Mouse (Mus musculus): ENCODE measurements around the gene Zcchc7. TPM values are rescaled to one million over a fixed set of nuclear protein-coding genes. Genes with fewer than 3 reads are reported as not detected.

Zcchc7 gene
- polyA plus RNA-seq, 1 experiment from 2014 or later: 22.9 TPM

DNA sequence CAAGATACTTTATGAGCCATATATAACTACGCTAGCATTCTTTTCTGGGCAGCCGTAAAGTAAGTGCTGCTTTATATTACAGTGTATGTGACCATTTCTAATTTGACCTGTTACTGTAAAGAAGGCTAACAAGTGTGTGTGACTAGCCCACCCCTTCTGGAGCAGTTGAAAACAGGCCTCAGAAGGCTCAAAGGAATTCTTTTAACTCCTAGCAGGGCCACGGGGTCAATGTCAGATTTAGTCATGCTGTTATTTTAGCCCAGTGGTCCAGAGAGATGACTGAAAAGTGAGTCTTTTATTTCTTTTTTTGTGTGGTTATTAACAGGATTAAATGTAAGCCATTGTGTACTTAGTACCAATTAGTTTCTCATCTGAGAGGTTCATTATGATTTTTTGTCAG, 22.6 kb downstream of the Zcchc7 start:
- Histone ChIP-seq H3K4me3 (no peak overlapping the region), H3K36me3 (no peaks in the 10 kb centered on the region), H3K4me1 (no peaks in the 10 kb centered on the region), H3K9me3 (no peaks in the 10 kb centered on the region), H3K27me3 (ENCODE audit: insufficient read depth, poor library complexity, severe bottlenecking) (no peaks in the 10 kb centered on the region), H3K27ac (no peak overlapping the region)
- WGBS: 60% methylated on average over 3 of the region's 3 CpGs
- DNase-seq (ENCODE audit: low spot score): no peak

DNA sequence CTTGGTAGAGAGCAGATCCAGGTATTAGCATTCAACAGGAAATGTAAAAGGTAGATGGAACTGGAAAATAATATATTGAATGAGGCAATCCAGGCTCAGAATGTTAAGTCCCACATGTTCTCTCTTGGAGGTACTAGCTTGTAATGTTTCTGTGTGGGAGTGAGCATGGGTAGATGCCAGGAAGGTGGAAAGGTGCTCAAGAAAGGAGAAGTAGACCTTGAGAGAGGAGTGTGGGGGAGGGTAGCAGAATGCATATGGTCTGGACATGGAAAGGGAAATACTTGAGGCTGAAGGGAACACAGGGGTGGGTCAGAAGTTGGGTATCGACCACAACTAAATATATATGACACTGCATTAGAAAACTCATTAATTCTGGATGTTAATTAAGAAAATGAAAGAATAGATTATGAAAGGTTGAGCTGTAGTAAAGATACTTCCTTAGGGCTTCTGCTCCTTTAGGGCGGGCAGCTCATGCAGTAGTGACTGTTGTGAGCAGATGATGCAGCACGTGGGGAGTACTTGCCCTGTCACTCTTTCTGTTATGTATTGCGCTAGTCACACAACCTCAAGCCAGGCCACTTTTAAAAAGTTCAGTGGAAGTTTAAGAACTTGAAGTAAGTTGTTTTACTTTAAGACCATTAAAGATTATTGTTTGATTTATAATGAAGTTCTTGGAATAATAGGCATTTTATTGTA, 24.9 kb downstream of the Zcchc7 start:
- H3K27ac ChIP-seq: no peak overlapping the region
- 78% methylated on average over 4 of the region's 4 CpGs for WGBS
- H3K27me3 ChIP-seq (ENCODE audit: insufficient read depth, poor library complexity, severe bottlenecking): no peaks in the 10 kb centered on the region
- H3K4me3 ChIP-seq: no peak overlapping the region
- no peaks in the 10 kb centered on the region for H3K9me3 ChIP-seq
- H3K4me1 ChIP-seq: no peaks in the 10 kb centered on the region
- no peak for DNase-seq (ENCODE audit: low spot score)
- no peaks in the 10 kb centered on the region for H3K36me3 ChIP-seq

GRCm38 (mm10) chr4:44781494-44781893, 25.8 kb downstream of the Zcchc7 start:
- Histone ChIP-seq H3K4me3 (no peak overlapping the region), H3K9me3 (no peaks in the 10 kb centered on the region), H3K27ac (no peak overlapping the region), H3K4me1 (no peaks in the 10 kb centered on the region), H3K36me3 (no peaks in the 10 kb centered on the region), H3K27me3 (ENCODE audit: insufficient read depth, poor library complexity, severe bottlenecking) (no peaks in the 10 kb centered on the region)
- DNase-seq (ENCODE audit: low spot score): no peak
- 84% methylated on average over 1 of the region's 1 CpGs for WGBS

DNA sequence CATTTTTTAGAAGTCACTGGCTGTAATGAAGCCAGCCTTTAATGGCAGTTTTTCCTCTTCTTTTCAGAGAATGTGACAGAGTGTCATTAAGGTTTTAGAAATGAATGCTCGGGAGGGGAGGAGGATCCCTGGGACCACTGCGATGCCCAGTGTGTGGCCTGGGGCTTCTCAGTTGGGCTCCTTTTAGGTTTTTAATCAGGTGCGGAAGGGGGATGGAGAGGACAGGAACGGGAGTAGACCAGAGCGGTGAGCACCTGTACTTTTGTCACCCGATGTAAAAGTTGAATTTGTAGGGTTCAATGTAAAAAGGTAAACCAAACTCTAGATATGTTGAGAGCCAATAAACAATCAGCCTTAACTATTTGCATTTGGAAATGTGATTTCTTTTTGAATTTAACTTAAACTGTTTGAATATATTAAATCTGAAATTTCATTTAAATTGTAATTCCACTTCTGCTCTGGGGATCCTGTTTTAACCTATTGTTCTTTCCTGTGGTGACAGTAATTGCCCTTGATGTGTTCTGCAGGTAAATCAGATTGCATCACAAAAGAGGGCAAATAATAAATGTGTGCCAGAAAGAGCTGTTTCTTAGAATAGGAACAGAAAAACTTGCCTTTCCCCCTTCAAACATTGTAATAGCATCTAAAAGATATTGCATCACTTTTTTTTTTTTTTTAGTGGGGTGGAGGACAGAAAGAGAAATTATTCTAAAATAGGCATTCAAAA, 28.1 kb downstream of the Zcchc7 start:
- DNase-seq (ENCODE audit: low spot score): no peak
- Histone ChIP-seq H3K4me3 (no peak overlapping the region), H3K4me1 (no peaks in the 10 kb centered on the region), H3K9me3 (no peaks in the 10 kb centered on the region), H3K36me3 (no peaks in the 10 kb centered on the region), H3K27ac (no peak overlapping the region), H3K27me3 (ENCODE audit: insufficient read depth, poor library complexity, severe bottlenecking) (no peaks in the 10 kb centered on the region)
- 46% methylated on average over 6 of the region's 6 CpGs for WGBS

- no peaks in the 10 kb centered on the region for H3K27me3 ChIP-seq (ENCODE audit: insufficient read depth, poor library complexity, severe bottlenecking)
- no peaks in the 10 kb centered on the region for H3K36me3 ChIP-seq
- no peak overlapping the region for H3K27ac ChIP-seq
- WGBS: 82% methylated on average over 1 of the region's 1 CpGs
- H3K4me3 ChIP-seq: no peak overlapping the region
- no peak for DNase-seq (ENCODE audit: low spot score)
- peaks cover 15% of the 10 kb centered on the region; the same call in 1 of the 2 replicates for H3K4me1 ChIP-seq
- H3K9me3 ChIP-seq: no peaks in the 10 kb centered on the region
Measured at GRCm38 (mm10) chr4:44812855-44813254, 57.2 kb downstream of the Zcchc7 start.

GRCm38 (mm10) chr4:44813770-44814169, 58.1 kb downstream of the Zcchc7 start:
- Histone ChIP-seq H3K27ac (no peak overlapping the region), H3K36me3 (no peaks in the 10 kb centered on the region), H3K9me3 (no peaks in the 10 kb centered on the region), H3K4me1 (peaks cover 15% of the 10 kb centered on the region; the same call in 1 of the 2 replicates), H3K27me3 (ENCODE audit: insufficient read depth, poor library complexity, severe bottlenecking) (no peaks in the 10 kb centered on the region), H3K4me3 (no peak overlapping the region)
- peak; percentile 76 for DNase-seq (ENCODE audit: low spot score)
- 29% methylated on average over 4 of the region's 4 CpGs for WGBS

- Histone ChIP-seq H3K27ac (no peak overlapping the region), H3K9me3 (no peaks in the 10 kb centered on the region), H3K4me3 (no peak overlapping the region), H3K27me3 (ENCODE audit: insufficient read depth, poor library complexity, severe bottlenecking) (no peaks in the 10 kb centered on the region), H3K4me1 (peaks cover 15% of the 10 kb centered on the region; the same call in 1 of the 2 replicates), H3K36me3 (no peaks in the 10 kb centered on the region)
- WGBS: 53% methylated on average over 7 of the region's 7 CpGs
- DNase-seq (ENCODE audit: low spot score): no peak
Measured at GRCm38 (mm10) chr4:44816584-44816983, 60.9 kb downstream of the Zcchc7 start.

DNA sequence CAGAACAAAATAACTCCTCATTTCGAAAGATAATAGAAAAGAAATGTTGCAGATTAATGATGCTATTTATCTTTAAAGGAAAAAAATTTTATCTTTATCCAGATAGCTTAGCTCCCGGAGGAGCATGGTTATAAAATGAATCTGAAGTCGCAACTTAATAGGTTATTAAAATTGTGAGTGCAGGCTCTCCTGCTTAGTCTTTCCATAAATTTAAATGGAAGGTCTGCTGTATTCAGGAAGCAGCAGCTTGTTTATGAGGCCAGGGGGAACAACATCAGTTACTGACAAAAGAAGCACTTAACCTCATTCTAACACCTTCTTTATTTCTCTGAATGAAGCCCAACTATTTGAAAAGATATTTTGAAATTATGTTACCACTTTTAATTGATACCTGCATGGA, 74.9 kb downstream of the Zcchc7 start:
- 88% methylated on average over 3 of the region's 3 CpGs for WGBS
- Histone ChIP-seq H3K27ac (no peak overlapping the region), H3K36me3 (no peaks in the 10 kb centered on the region), H3K4me3 (no peak overlapping the region), H3K9me3 (no peaks in the 10 kb centered on the region), H3K27me3 (ENCODE audit: insufficient read depth, poor library complexity, severe bottlenecking) (no peaks in the 10 kb centered on the region), H3K4me1 (no peaks in the 10 kb centered on the region)
- DNase-seq (ENCODE audit: low spot score): no peak

DNA sequence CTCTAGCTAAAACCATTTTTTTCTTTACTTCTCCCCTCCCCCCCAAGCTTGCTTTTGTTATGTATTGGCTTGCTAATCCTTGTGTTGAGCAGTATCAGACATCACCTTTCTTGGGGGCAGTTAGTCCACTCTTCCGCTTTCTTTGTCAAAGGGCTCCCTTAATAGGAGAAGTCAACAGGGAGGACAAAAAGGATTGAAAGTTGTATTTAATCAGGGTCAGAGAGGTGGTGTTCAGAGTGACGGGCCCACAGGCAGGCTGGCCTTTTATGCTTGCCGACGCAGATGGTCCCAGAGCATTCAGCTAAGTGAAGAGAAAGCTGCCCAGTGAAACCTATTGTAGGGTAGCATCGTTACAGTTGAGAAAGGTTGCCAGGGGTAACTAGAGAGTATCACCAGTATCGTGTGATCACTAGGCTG, 96.2 kb downstream of the Zcchc7 start:
- Histone ChIP-seq H3K9me3 (no peaks in the 10 kb centered on the region), H3K36me3 (no peaks in the 10 kb centered on the region), H3K27me3 (ENCODE audit: insufficient read depth, poor library complexity, severe bottlenecking) (no peaks in the 10 kb centered on the region), H3K27ac (no peak overlapping the region), H3K4me3 (no peak overlapping the region), H3K4me1 (peaks cover 5% of the 10 kb centered on the region; the same call in 1 of the 2 replicates)
- 63% methylated on average over 6 of the region's 6 CpGs for WGBS
- DNase-seq (ENCODE audit: low spot score): no peak

- Histone ChIP-seq H3K27me3 (ENCODE audit: insufficient read depth, poor library complexity, severe bottlenecking) (no peaks in the 10 kb centered on the region), H3K4me3 (no peak overlapping the region), H3K9me3 (no peaks in the 10 kb centered on the region), H3K27ac (no peak overlapping the region), H3K36me3 (no peaks in the 10 kb centered on the region), H3K4me1 (no peaks in the 10 kb centered on the region)
- no peak for DNase-seq (ENCODE audit: low spot score)
Measured at GRCm38 (mm10) chr4:44871591-44871990, 115.9 kb downstream of the Zcchc7 start.

DNA sequence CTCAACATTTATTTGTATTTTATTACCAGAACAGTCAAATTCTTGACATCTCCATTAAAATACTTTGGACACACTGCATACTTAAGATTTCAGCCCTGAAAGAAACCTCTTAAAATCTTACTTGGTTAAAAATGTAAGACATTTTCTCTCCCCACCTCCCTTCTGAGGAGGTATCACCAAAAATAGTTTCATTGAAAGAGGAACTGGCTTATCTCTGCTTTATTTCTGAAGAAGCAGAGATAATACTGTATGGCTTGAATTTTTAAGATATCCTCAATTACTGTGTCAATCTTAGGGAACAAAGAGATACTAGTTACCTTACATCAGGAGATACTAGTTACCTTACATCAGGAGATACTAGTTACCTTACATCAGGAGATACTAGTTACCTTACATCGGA, 116.4 kb downstream of the Zcchc7 start:
- whole genome bisulfite sequencing: 100% methylated on average over 1 of the region's 1 CpGs

GRCm38 (mm10) chr4:44880065-44880623, 124.5 kb downstream of the Zcchc7 start:
- Histone ChIP-seq H3K27ac (no peak overlapping the region), H3K9me3 (no peaks in the 10 kb centered on the region), H3K4me1 (no peaks in the 10 kb centered on the region), H3K4me3 (no peak overlapping the region), H3K27me3 (ENCODE audit: insufficient read depth, poor library complexity, severe bottlenecking) (no peaks in the 10 kb centered on the region), H3K36me3 (no peaks in the 10 kb centered on the region)
- no peak for DNase-seq (ENCODE audit: low spot score)
- 60% methylated on average over 7 of the region's 7 CpGs for WGBS

More for the DNA sequence above, 116.4 kb downstream of the Zcchc7 start:
- H3K36me3 ChIP-seq: no peaks in the 10 kb centered on the region
- no peak overlapping the region for H3K27ac ChIP-seq
- no peaks in the 10 kb centered on the region for H3K4me1 ChIP-seq
- no peaks in the 10 kb centered on the region for H3K27me3 ChIP-seq (ENCODE audit: insufficient read depth, poor library complexity, severe bottlenecking)
- no peak for DNase-seq (ENCODE audit: low spot score)
- no peaks in the 10 kb centered on the region for H3K9me3 ChIP-seq
- no peak overlapping the region for H3K4me3 ChIP-seq

- Histone ChIP-seq H3K27ac (no peak overlapping the region), H3K27me3 (ENCODE audit: insufficient read depth, poor library complexity, severe bottlenecking) (no peaks in the 10 kb centered on the region), H3K4me3 (no peak overlapping the region), H3K4me1 (no peaks in the 10 kb centered on the region), H3K36me3 (no peaks in the 10 kb centered on the region), H3K9me3 (no peaks in the 10 kb centered on the region)
- DNase-seq (ENCODE audit: low spot score): no peak
- WGBS: 81% methylated on average over 6 of the region's 6 CpGs
Measured at GRCm38 (mm10) chr4:44886143-44886542, 130.5 kb downstream of the Zcchc7 start.

Data from heart, embryonic 10.5 days (tissue).